Mouse (Mus musculus): ENCODE measurements around the gene Chaf1b. TPM values are rescaled to one million over a fixed set of nuclear protein-coding genes. Genes with fewer than 3 reads are reported as not detected.

Chaf1b gene
- polyA plus RNA-seq, 1 experiment: 19.3 TPM

GRCm38 (mm10) chr16:93942796-93943502 is 59.2 kb downstream of the Chaf1b start:
- TF ChIP-seq POLR2A (IDR thresholded peaks at IDR 0.05; ENCODE audit: low read depth, low read length): no peak
- TF ChIP-seq CTCF (IDR thresholded peaks at IDR 0.05; ENCODE audit: borderline replicate concordance, insufficient read depth, low read length): no peak
- Histone ChIP-seq H3K4me1 (ENCODE audit: control insufficient read depth, insufficient read depth, low read length) (no peaks in the 10 kb centered on the region), H3K4me3 (ENCODE audit: insufficient read depth, low read length) (no peak overlapping the region), H3K27ac (ENCODE audit: insufficient read depth, low read length) (no peak overlapping the region)

- Histone ChIP-seq H3K27ac (ENCODE audit: insufficient read depth, low read length) (no peak overlapping the region), H3K4me1 (ENCODE audit: control insufficient read depth, insufficient read depth, low read length) (no peaks in the 10 kb centered on the region), H3K4me3 (ENCODE audit: insufficient read depth, low read length) (no peak overlapping the region)
- no peak for TF ChIP-seq CTCF (IDR thresholded peaks at IDR 0.05; ENCODE audit: borderline replicate concordance, insufficient read depth, low read length)
- TF ChIP-seq POLR2A (IDR thresholded peaks at IDR 0.05; ENCODE audit: low read depth, low read length): no peak
Observed at GRCm38 (mm10) chr16:93944301-93944700, 60.6 kb downstream of the Chaf1b start.

GRCm38 (mm10) chr16:93947396-93947795 is 63.7 kb downstream of the Chaf1b start:
- Histone ChIP-seq H3K27ac (ENCODE audit: insufficient read depth, low read length) (no peak overlapping the region), H3K4me3 (ENCODE audit: insufficient read depth, low read length) (no peak overlapping the region), H3K4me1 (ENCODE audit: control insufficient read depth, insufficient read depth, low read length) (no peaks in the 10 kb centered on the region)
- TF ChIP-seq CTCF (IDR thresholded peaks at IDR 0.05; ENCODE audit: borderline replicate concordance, insufficient read depth, low read length) (no peak), POLR2A (IDR thresholded peaks at IDR 0.05; ENCODE audit: low read depth, low read length) (no peak)

Other genes starting within 250 kb of the Chaf1b start
- 10.2 and 14.0 TPM in 2 replicates for gene Cbr3, start 200.7 kb upstream of the Chaf1b start, polyA plus RNA-seq (2011; ENCODE audit: insufficient read length, low read depth, missing spikeins)
- 17.4 and 20.7 TPM in 2 replicates for gene Dop1b, start 172.0 kb upstream of the Chaf1b start, polyA plus RNA-seq (2011; ENCODE audit: insufficient read length, low read depth, missing spikeins)
- gene Morc3, start 51.8 kb upstream of the Chaf1b start, polyA plus RNA-seq (2011; ENCODE audit: insufficient read length, low read depth, missing spikeins): 38.8 and 41.2 TPM in 2 replicates
- not detected in 2 replicates for gene Cldn14, start 124.9 kb downstream of the Chaf1b start, polyA plus RNA-seq (2011; ENCODE audit: insufficient read length, low read depth, missing spikeins)
- 6.9 and 14.6 TPM in 2 replicates for gene Sim2, start 201.0 kb downstream of the Chaf1b start, polyA plus RNA-seq (2011; ENCODE audit: insufficient read length, low read depth, missing spikeins)

Measured in embryonic fibroblast, embryonic 13.5 days (primary cell).